Mouse (Mus musculus): ENCODE data around the gene Adgrv1. TPM values are rescaled to one million over a fixed set of nuclear protein-coding genes. Genes with fewer than 3 reads are reported as not detected.
"Not testable (repeated sequence)": the region's sequence is repeated elsewhere in the genome, so short reads cannot be mapped to it uniquely, and the experiment has no call there.

Gene Adgrv1
- 1 to 10 TPM; 1.3 to 1.5 TPM for total RNA-seq (2021)
- long read RNA-seq: 0 reads

GRCm38 (mm10) chr13:81632720-81633415 lies at the start of gene Adgrv1:
TSS of gene Adgrv1 (minus strand) at chr13:81633154.
- peak; percentile 11 to 14 for DNase-seq (ENCODE audit: low spot score in 2 of 2)

- DNase-seq (ENCODE audit: low spot score in 2 of 2): no peak
Measured at GRCm38 (mm10) chr13:81675333-81675732, 42.4 kb upstream of the Adgrv1 start.

- no peak for DNase-seq (ENCODE audit: low spot score in 2 of 2)
Measured at GRCm38 (mm10) chr13:81667713-81668112, 34.8 kb upstream of the Adgrv1 start.

- no peak for DNase-seq (ENCODE audit: low spot score in 2 of 2)
Measured at GRCm38 (mm10) chr13:81664331-81664698, 31.4 kb upstream of the Adgrv1 start.

- peak in 1 of 2 experiments; percentile 41 for DNase-seq (ENCODE audit: low spot score in 2 of 2)
Measured at GRCm38 (mm10) chr13:81663566-81664330, 30.8 kb upstream of the Adgrv1 start.

- no peak for DNase-seq (ENCODE audit: low spot score in 2 of 2)
Measured at GRCm38 (mm10) chr13:81658053-81658752, 25.2 kb upstream of the Adgrv1 start.

- peak; percentile 89 to 96 for DNase-seq (ENCODE audit: low spot score in 2 of 2)
Measured at GRCm38 (mm10) chr13:81657351-81658052, 24.5 kb upstream of the Adgrv1 start, which contains the start of gene Lysmd3. TSS of gene Lysmd3 (plus strand) at chr13:81657663.

GRCm38 (mm10) chr13:81657008-81657350 lies 24.0 kb upstream of the Adgrv1 start:
- no peak for DNase-seq (ENCODE audit: low spot score in 2 of 2)

GRCm38 (mm10) chr13:81656091-81656850 lies 23.3 kb upstream of the Adgrv1 start:
- no peak for DNase-seq (ENCODE audit: low spot score in 2 of 2)

- DNase-seq (ENCODE audit: low spot score in 2 of 2): not testable (repeated sequence)
Measured at GRCm38 (mm10) chr13:81650382-81650781, 17.4 kb upstream of the Adgrv1 start.

- no peak for DNase-seq (ENCODE audit: low spot score in 2 of 2)
Measured at GRCm38 (mm10) chr13:81646348-81646747, 13.4 kb upstream of the Adgrv1 start.

GRCm38 (mm10) chr13:81644047-81644565 lies 11.2 kb upstream of the Adgrv1 start:
- no peak for DNase-seq (ENCODE audit: low spot score in 2 of 2)

- no peak for DNase-seq (ENCODE audit: low spot score in 2 of 2)
Measured at GRCm38 (mm10) chr13:81642491-81643149, 9.7 kb upstream of the Adgrv1 start.

- peak; percentile 21 to 67 for DNase-seq (ENCODE audit: low spot score in 2 of 2)
Measured at GRCm38 (mm10) chr13:81641289-81642045, 8.5 kb upstream of the Adgrv1 start.

- DNase-seq (ENCODE audit: low spot score in 2 of 2): no peak
Measured at GRCm38 (mm10) chr13:81640881-81641280, 7.9 kb upstream of the Adgrv1 start.

GRCm38 (mm10) chr13:81639624-81640023 lies 6.7 kb upstream of the Adgrv1 start:
- DNase-seq (ENCODE audit: low spot score in 2 of 2): no peak

GRCm38 (mm10) chr13:81630566-81630965 lies 2.4 kb downstream of the Adgrv1 start:
- DNase-seq (ENCODE audit: low spot score in 2 of 2): no peak

- no peak for DNase-seq (ENCODE audit: low spot score in 2 of 2)
Measured at GRCm38 (mm10) chr13:81629395-81629794, 3.6 kb downstream of the Adgrv1 start.

- DNase-seq (ENCODE audit: low spot score in 2 of 2): no peak
Measured at GRCm38 (mm10) chr13:81628631-81629190, 4.2 kb downstream of the Adgrv1 start.

Measured in layer of hippocampus, adult 18-20 months (tissue).